Mouse (Mus musculus) midbrain, embryonic 12.5 days (tissue): Measurements from ENCODE around the gene Sema4a. TPM values are rescaled to one million over a fixed set of nuclear protein-coding genes. Genes with fewer than 3 reads are reported as not detected.

ENCODE experiments used
- ATAC-seq: fragments of 200-750 bp; cut with Nextera tagmentation; 2 replicates; pipeline ENCODE4 v1.8.0; 2017; ENCODE audit warnings: low read depth, moderate TSS enrichment, moderate library complexity; ENCODE audit not compliant: low FRiP score
- H3K27ac ChIP-seq: fragments of 300-500 bp; sonication (generic); replicated peaks from 2 replicates; pipeline ENCODE4 v1.5.1; 2016; ENCODE audit warnings: mild to moderate bottlenecking
- H3K27me3 ChIP-seq: fragments of 300-500 bp; sonication (generic); 2 replicates; pipeline ENCODE4 v1.6.1; 2016; ENCODE audit warnings: mild to moderate bottlenecking
- H3K36me3 ChIP-seq: fragments of 300-500 bp; sonication (generic); 2 replicates; pipeline ENCODE4 v1.6.1; 2016
- H3K4me1 ChIP-seq: fragments of 300-500 bp; sonication (generic); 2 replicates; pipeline ENCODE4 v1.6.1; 2016
- H3K4me2 ChIP-seq: fragments of 300-500 bp; sonication (generic); replicated peaks from 2 replicates; pipeline ENCODE4 v1.6.1; 2016; ENCODE audit warnings: mild to moderate bottlenecking, moderate library complexity
- H3K4me3 ChIP-seq: fragments of 300-500 bp; sonication (generic); 2 replicates; pipeline ENCODE4 v1.5.1; 2016; ENCODE audit warnings: mild to moderate bottlenecking
- H3K9ac ChIP-seq: fragments of 300-500 bp; sonication (generic); replicated peaks from 2 replicates; pipeline ENCODE4 v1.6.1; 2016; ENCODE audit warnings: mild to moderate bottlenecking, moderate library complexity
- H3K9me3 ChIP-seq: fragments of 300-500 bp; sonication (generic); 2 replicates; pipeline ENCODE4 v1.6.1; 2016; ENCODE audit warnings: mild to moderate bottlenecking
- WGBS: fragments of 180-500 bp; shearing (Covaris S2); methylation state at CpG from one replicate; pipeline ENCODE4 v1.1.7; 2016; 5-methylcytosine and 5-hydroxymethylcytosine counted together
- microRNA-seq: library from miRNA; unstranded; fragments of <30 nt; microRNA quantifications from one replicate; pipeline ENCODE4, GENCODE M21; 2017
- polyA plus RNA-seq: library from polyadenylated mRNA; unstranded; fragments of >200 nt; fragmentation: Nextera tagmentation; extraction: Ambion mirVana; gene quantifications from 2 replicates; pipeline ENCODE4 v1.2.1, GENCODE M21; 2016

Sema4a gene
- polyA plus RNA-seq, 1 experiment from 2014 or later = 20.3 TPM

DNA sequence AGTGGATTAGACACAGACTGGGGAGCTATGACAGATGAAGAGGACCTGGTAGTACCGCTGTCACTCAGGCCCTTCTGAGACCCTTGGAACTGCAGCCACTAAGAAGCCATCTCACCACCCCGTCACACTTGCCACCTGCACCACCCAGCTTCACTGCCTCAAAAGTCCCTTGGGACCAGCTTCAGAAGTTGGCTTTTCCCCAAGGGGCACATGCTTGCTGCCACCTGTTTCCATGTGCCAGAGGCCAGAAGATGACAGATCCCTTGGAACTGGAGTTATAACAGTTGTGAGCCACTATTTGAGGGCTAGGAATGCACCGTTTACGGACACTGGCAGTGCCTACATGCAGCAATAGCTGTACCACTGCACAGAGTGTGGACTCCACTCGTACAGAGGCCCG is 65.7 kb downstream of the Sema4a start:
- Histone ChIP-seq H3K27ac (no peak overlapping the region), H3K36me3 (peaks cover 15% of the 10 kb centered on the region; the same call in 1 of the 2 replicates), H3K9ac (no peak overlapping the region), H3K4me1 (no peaks in the 10 kb centered on the region), H3K9me3 (no peaks in the 10 kb centered on the region), H3K4me2 (no peak overlapping the region), H3K27me3 (no peaks in the 10 kb centered on the region), H3K4me3 (no peak overlapping the region)
- WGBS = 94% methylated on average over 6 of the region's 6 CpGs
- no peak for ATAC-seq

- ATAC-seq = no peak
- H3K4me3 ChIP-seq = no peak overlapping the region
- H3K36me3 ChIP-seq = peaks cover 18% of the 10 kb centered on the region; the same call in 1 of the 2 replicates
- 93% methylated on average over 9 of the region's 9 CpGs for WGBS
- H3K9me3 ChIP-seq = no peaks in the 10 kb centered on the region
- no peak overlapping the region for H3K9ac ChIP-seq
- H3K4me1 ChIP-seq = no peaks in the 10 kb centered on the region
- no peak overlapping the region for H3K27ac ChIP-seq
- no peaks in the 10 kb centered on the region for H3K27me3 ChIP-seq
- no peak overlapping the region for H3K4me2 ChIP-seq
Observed at GRCm38 (mm10) chr3:88393776-88394375, 67.1 kb downstream of the Sema4a start.

Small RNAs within 50 kb of the gene (microRNA-seq; reads per million reads assigned to microRNA genes)
- not detected for gene Mir7011

Other genes with a start within 250 kb of the Sema4a start
- gene Rhbg, start 206.5 kb downstream of the Sema4a start, polyA plus RNA-seq = 0.26 TPM in 1 of 2 replicates, not detected in the other
- gene Gm38392, start 174.0 kb downstream of the Sema4a start, polyA plus RNA-seq = not detected in 2 replicates
- gene Tsacc, start 164.2 kb downstream of the Sema4a start, polyA plus RNA-seq = 10.9 and 12.8 TPM in 2 replicates
- gene Cct3, start 164.1 kb downstream of the Sema4a start, polyA plus RNA-seq = 606 and 646 TPM in 2 replicates
- gene Glmp, start 136.2 kb downstream of the Sema4a start, polyA plus RNA-seq = 104 and 128 TPM in 2 replicates
- 1.9 and 2.3 TPM in 2 replicates for gene Tmem79, start 125.0 kb downstream of the Sema4a start, polyA plus RNA-seq
- gene Smg5, start 124.9 kb downstream of the Sema4a start, polyA plus RNA-seq = 94.1 and 101 TPM in 2 replicates
- gene Paqr6, start 96.6 kb downstream of the Sema4a start, polyA plus RNA-seq = 0.82 and 0.89 TPM in 2 replicates
- 0.10 TPM in 1 of 2 replicates, not detected in the other for gene Bglap3, start 88.4 kb downstream of the Sema4a start, polyA plus RNA-seq
- not detected in 2 replicates for gene Bglap2, start 82.5 kb downstream of the Sema4a start, polyA plus RNA-seq
- gene Bglap, start 76.7 kb downstream of the Sema4a start, polyA plus RNA-seq = not detected in 2 replicates
- gene Pmf1, start 50.9 kb downstream of the Sema4a start, polyA plus RNA-seq = 100.0 and 101 TPM in 2 replicates
- gene Slc25a44, start 36.0 kb downstream of the Sema4a start, polyA plus RNA-seq = 23.6 and 24.6 TPM in 2 replicates
- gene Lmna, start 48.8 kb upstream of the Sema4a start, polyA plus RNA-seq = 34.3 and 42.8 TPM in 2 replicates
- gene Mex3a, start 71.2 kb upstream of the Sema4a start, polyA plus RNA-seq = 47.8 and 49.9 TPM in 2 replicates
- gene Rab25, start 87.1 kb upstream of the Sema4a start, polyA plus RNA-seq = 0.21 and 0.47 TPM in 2 replicates
- 137 and 152 TPM in 2 replicates for gene Lamtor2, start 91.9 kb upstream of the Sema4a start, polyA plus RNA-seq
- 64.7 and 71.2 TPM in 2 replicates for gene Ubqln4, start 92.6 kb upstream of the Sema4a start, polyA plus RNA-seq
- gene Ssr2, start 114.7 kb upstream of the Sema4a start, polyA plus RNA-seq = 132 and 137 TPM in 2 replicates
- gene Arhgef2, start 144.8 kb upstream of the Sema4a start, polyA plus RNA-seq = 143 and 150 TPM in 2 replicates
- gene Rxfp4, start 192.0 kb upstream of the Sema4a start, polyA plus RNA-seq = not detected in 2 replicates
- 122 and 123 TPM in 2 replicates for gene Khdc4, start 224.6 kb upstream of the Sema4a start, polyA plus RNA-seq